Mouse (Mus musculus) urinary bladder, adult 18-20 months (tissue): ENCODE data around the gene Tmem11.

Experiments used
- DNase-seq, 2 experiments: peaks; one replicate each; pipeline ENCODE4 v3.0.0; 2022; ENCODE audit warnings: low spot score in 2 of 2, mixed read lengths in 2 of 2

Gene Tmem11

GRCm38 (mm10) chr11:60827241-60827945 is 51.7 kb downstream of the Tmem11 start:
- no peak for DNase-seq

GRCm38 (mm10) chr11:60826700-60827099 is 52.4 kb downstream of the Tmem11 start:
- no peak for DNase-seq

GRCm38 (mm10) chr11:60825191-60825590 is 53.9 kb downstream of the Tmem11 start:
- no peak for DNase-seq

GRCm38 (mm10) chr11:60823771-60824170 is 55.3 kb downstream of the Tmem11 start:
- no peak for DNase-seq

- no peak for DNase-seq
Measured at GRCm38 (mm10) chr11:60816398-60816797, 62.7 kb downstream of the Tmem11 start.
